Mouse (Mus musculus) erythroid progenitor cell, adult 5-6 weeks (primary cell): ENCODE measurements around the gene Adk. TPM values are rescaled to one million over a fixed set of nuclear protein-coding genes. Genes with fewer than 3 reads are reported as not detected.
"Not testable (repeated sequence)": the region's sequence is repeated elsewhere in the genome, so short reads cannot be mapped to it uniquely, and the experiment has no call there.

ENCODE experiments used
- ATAC-seq: replicated peaks from 2 replicates; pipeline ENCODE4 v1.8.0; 2016; ENCODE audit warnings: moderate number of reproducible peaks, mild to moderate bottlenecking, moderate TSS enrichment, inconsistent platforms; ENCODE audit not compliant: poor library complexity, low FRiP score, severe bottlenecking
- total RNA-seq, 2 experiments: library from RNA; stranded (forward) in 1 of 2; stranded (reverse) in 1 of 2; fragments of 150-400 nt in 1 of 2; fragments of 186-747, 209-891 nt in 1 of 2; gene quantifications; 2 replicates each; pipeline versions ENCODE4 v1.2.3 to v1.2.4; 2015 to 2017; ENCODE audit warnings: low replicate concordance in 2 of 2

Adk gene
- total RNA-seq, 2 experiments from 2014 or later: 66.4 to 67.1 TPM

DNA sequence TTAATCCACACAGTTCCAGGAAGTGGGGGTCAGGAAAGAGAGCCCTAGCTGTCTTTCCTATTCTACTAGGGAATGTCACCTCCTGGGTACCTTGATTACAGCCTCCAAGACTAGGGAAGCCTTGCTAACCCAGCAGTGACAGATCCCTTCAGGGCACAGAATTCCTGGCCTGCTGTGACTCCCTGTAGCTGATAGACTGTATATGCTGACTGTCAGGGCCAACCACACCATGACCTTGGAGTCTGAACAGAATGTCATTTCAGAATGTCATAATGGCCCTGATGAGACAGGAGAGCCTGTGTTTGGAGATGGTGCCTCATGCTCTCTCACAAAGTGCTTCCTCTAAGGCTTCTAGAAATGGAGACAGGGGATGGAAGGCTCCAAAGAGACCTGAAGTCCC is 404.2 kb downstream of the Adk start:
- ATAC-seq: no peak

DNA sequence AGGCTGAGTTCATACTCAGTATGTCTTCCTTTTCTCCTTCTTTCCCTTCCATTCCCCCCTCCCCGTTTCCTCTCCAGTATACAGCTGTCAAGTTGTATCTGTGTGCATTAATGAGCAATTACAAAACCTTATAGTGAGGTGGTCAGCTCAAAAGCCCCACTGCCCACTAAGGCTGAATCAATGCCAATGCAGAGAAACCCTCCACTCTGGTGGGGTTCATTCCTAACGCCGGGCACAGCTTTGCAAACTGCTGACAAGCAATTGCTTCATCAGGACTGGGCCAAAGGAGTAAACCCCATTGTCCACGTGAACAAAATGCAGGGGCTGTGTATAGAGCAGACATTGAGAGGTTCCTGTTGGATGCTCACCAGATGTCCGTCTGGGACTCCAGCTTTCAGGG is 405.5 kb downstream of the Adk start:
- no peak for ATAC-seq

DNA sequence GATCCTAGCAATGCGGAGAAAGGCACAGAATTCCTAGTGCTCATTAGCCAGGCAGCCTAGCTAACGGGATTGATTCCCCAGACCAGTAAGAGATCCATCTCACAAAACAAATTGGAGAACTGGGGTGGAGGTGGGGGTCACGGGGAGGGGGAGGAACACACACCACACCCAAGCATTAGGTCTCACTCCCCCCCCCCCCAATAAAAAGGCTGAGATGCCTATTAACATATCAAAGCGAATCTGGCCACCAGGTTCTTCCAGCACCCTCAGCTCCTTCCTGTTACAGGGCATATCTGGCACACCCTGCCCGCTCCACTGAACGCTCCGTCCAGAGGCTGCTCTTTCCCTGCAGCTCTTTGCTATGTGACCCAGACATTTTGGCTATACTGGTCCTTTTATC is 406.3 kb downstream of the Adk start:
- no peak for ATAC-seq

GRCm38 (mm10) chr14:21459163-21459562 is 406.8 kb downstream of the Adk start:
- ATAC-seq: no peak

- ATAC-seq: no peak
Observed at GRCm38 (mm10) chr14:21462398-21462797, 410.0 kb downstream of the Adk start.

- ATAC-seq: no peak
Observed at GRCm38 (mm10) chr14:21463117-21463712, 410.8 kb downstream of the Adk start.

DNA sequence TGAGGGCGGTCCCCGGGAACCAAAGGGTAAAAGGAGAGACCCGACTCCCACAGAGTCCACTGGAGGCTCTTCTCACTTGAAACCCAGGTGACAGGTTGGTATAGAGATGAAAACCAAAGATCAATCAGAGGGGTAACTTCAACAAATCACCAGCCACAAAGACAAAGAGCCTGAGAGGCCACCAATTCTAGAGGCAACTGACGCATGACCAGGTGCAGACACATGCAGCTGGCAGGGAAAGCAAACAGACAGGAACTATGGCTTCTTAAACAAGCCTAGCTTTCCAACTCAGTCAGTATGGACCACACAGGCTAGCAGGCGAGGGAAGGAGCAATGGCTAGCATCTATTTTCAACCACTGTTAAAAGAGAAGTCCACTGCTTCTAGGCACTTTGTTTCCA is 418.0 kb downstream of the Adk start:
- no peak for ATAC-seq

DNA sequence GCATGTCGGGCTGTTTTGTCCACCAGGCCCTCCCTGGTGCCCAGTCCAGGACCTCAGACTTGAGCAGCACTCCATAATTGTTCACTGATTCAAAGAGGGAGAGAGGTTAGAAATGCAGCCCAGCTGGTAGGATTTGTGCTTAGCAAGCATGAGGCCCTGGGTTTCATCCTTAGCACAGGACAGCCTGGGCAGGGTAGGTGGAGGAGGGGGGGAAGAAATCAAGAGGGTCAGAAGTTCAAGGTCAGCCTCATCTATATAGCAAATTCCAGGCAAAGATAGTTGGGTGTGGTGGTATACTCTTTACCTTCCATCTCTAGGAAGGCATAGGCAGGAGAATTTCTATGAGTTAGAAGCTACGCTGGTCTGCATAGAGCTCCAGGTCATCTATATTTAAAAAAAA is 419.6 kb downstream of the Adk start:
- no peak for ATAC-seq

GRCm38 (mm10) chr14:21474593-21475132 is 422.3 kb downstream of the Adk start:
- ATAC-seq: not testable (repeated sequence)

DNA sequence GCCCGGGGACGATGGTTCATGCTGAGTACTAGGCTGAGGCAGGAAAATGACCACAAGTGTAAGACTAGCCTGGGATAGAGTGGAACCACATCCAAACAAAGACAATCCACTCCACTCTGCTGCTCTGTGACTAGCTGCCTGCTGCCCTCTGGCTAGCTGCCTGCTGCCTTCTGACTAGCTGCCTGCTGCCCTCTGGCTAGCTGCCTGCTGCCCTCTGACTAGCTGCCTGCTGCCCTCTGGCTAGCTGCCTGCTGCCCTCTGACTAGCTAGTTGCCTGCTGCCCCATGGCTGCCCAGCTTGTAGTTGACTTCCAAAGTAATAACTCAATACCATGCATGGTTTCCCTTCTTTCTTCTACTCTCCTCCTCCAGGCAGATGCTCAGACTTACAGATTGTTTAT is 424.8 kb downstream of the Adk start:
- ATAC-seq: no peak

- no peak for ATAC-seq
Observed at GRCm38 (mm10) chr14:21479566-21479965, 427.2 kb downstream of the Adk start.

GRCm38 (mm10) chr14:21480191-21480590 is 427.8 kb downstream of the Adk start:
- ATAC-seq: no peak

DNA sequence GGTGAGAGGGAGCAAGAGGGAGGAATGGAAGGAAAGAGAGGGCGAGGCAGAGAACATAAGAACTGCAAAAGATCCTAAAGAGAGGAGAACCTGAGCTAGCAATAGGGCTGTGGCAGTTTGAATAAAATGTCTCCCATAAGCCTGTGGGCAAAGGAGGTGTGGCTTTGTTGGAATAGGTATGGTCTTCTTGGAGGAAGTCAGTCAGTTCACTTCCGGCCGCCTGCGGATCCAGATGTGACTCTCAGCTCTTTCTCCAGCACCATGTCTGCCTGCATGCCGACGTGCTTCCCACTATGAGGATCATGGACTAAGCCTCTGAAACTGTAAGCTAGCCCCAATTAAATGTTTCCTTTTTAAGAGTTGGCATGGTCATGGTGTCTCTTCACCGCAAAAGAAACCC is 428.9 kb downstream of the Adk start, which contains the start of gene Kat6b:
Gene Kat6b, plus strand, starts transcription at position 204 of the 400 bp plus-strand sequence.
- no peak for ATAC-seq

DNA sequence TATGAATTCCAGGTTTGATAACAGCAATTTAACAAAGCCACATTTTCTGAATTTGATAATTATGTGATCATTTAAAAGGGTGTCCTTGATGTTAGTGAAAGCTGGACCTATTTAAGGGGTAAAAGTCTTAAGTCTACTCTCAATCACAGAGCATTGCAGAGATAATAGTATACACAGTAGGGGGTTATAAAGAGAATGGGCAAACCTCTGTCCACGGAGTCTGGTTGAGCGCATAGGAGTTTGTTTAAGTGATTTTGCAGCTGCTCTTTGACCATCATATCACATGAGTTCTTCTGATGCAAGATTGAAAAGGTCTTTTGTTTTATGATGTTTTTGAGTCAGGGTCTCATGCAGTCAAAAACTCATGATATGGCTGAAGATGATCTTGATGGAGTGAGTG is 431.8 kb downstream of the Adk start:
- no peak for ATAC-seq

DNA sequence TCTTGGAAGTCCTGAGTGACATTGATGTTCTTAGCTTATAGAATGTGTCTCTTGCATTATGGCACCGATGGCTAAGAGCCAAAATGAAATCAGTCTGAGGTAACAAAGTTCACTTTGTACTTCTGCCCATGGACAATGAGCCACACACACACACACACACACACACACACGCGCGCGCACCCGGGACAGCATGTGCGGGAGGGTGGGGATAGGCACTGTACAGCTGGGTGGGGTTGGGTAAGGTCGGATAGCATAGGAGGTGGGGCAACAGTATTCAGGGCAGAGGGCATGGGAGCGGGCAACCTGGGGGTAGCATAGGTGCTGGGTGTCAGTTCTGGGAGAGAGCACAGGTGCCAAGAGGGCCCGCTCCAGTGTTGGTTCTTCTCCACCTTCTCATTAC is 432.3 kb downstream of the Adk start:
- no peak for ATAC-seq

DNA sequence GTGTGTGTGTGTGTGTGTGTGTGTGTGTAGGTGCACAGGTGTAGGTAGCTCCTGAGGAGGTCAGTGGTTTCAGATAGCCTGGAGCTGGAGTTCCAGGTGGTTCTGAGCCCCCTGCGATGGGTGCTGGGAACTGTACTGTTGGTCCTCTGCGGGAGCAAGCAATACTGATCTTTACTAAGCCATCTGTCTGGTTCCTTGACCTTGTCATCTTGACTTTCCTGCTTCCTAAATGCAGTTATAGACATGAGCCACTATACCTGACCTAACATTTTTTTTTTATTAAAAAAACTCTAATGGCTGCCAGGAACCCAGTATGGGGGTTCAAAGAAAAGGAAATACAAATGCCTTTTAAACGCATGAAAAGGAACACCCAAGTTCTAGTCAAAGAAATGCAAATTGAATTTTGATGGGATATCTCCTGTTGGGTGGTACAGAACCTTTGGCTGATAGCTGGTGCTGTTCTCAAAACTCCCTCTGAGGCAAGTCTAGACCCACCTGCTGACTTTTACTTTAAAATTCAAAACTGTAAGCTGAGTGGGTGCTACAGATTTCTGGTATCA is 433.7 kb downstream of the Adk start:
- ATAC-seq: no peak

GRCm38 (mm10) chr14:21487135-21487534 is 434.8 kb downstream of the Adk start:
- ATAC-seq: not testable (repeated sequence)

GRCm38 (mm10) chr14:21488426-21489115 is 436.2 kb downstream of the Adk start:
- not testable (repeated sequence) for ATAC-seq

- ATAC-seq: no peak
Observed at GRCm38 (mm10) chr14:21489116-21489485, 436.7 kb downstream of the Adk start.

GRCm38 (mm10) chr14:21490141-21490540 is 437.8 kb downstream of the Adk start:
- no peak for ATAC-seq
